Mouse (Mus musculus): ENCODE results near the gene Cherp. TPM values are rescaled to one million over a fixed set of nuclear protein-coding genes. Genes with fewer than 3 reads are reported as not detected.

Gene Cherp
- polyA plus RNA-seq, 1 experiment from 2014 or later, result 55.7 TPM

- Histone ChIP-seq H3K27me3 (ENCODE audit: control insufficient read depth, insufficient read depth, low read length) (no peaks in the 10 kb centered on the region), H3K4me3 (ENCODE audit: low read depth, low read length) (peak overlapping the region; percentile 42), H3K36me3 (replicated peaks; ENCODE audit: control insufficient read depth, insufficient read depth, low read depth, low read length) (no peaks in the 10 kb centered on the region), H3K27ac (replicated peaks; ENCODE audit: low read depth, low read length) (no peak overlapping the region), H3K4me1 (ENCODE audit: control insufficient read depth, insufficient read depth, low read length) (no peaks in the 10 kb centered on the region), H3K9me3 (replicated peaks; ENCODE audit: control insufficient read depth, low read length) (no peaks in the 10 kb centered on the region), H3K4me2 (ENCODE audit: low read depth, low read length) (peak overlapping the region; percentile 45), H3K9ac (replicated peaks; ENCODE audit: low read length) (peak overlapping the region; percentile 79)
- WGBS, result 39% methylated on average over 6 of the region's 6 CpGs
- ATAC-seq (replicated peaks; ENCODE audit: insufficient number of reproducible peaks, low FRiP score, low TSS enrichment, low read depth), result peak; percentile 58; the same call in 1 of the 2 replicates
- no peak for DNase-seq (ENCODE audit: low spot score)
Observed at GRCm38 (mm10) chr8:72443994-72444350, 31.1 kb downstream of the Cherp start.

GRCm38 (mm10) chr8:72443338-72443993 is 31.6 kb downstream of the Cherp start, which contains the start of the genes Calr3 and 1700030K09Rik:
Gene Calr3, minus strand, starts transcription at chr8:72443870.
Gene 1700030K09Rik, plus strand, starts transcription at chr8:72443880.
- no peak within 1 kb of the TSS for H3K27ac ChIP-seq (replicated peaks; ENCODE audit: low read depth, low read length)
- peak within 1 kb of the TSS; percentile 79 for H3K9ac ChIP-seq (replicated peaks; ENCODE audit: low read length)
- 7% methylated on average over 34 of the region's 34 CpGs for WGBS
- H3K36me3 ChIP-seq (replicated peaks; ENCODE audit: control insufficient read depth, insufficient read depth, low read depth, low read length), result no peaks in the 10 kb centered on the region
- no peaks in the 10 kb centered on the region for H3K4me1 ChIP-seq (ENCODE audit: control insufficient read depth, insufficient read depth, low read length)
- H3K27me3 ChIP-seq (ENCODE audit: control insufficient read depth, insufficient read depth, low read length), result no peaks in the 10 kb centered on the region
- no peaks in the 10 kb centered on the region for H3K9me3 ChIP-seq (replicated peaks; ENCODE audit: control insufficient read depth, low read length)
- H3K4me3 ChIP-seq (ENCODE audit: low read depth, low read length), result peak within 1 kb of the TSS; percentile 42
- DNase-seq (ENCODE audit: low spot score) (peak; percentile 99), ATAC-seq (replicated peaks; ENCODE audit: insufficient number of reproducible peaks, low FRiP score, low TSS enrichment, low read depth) (peak; percentile 99)
- peak within 1 kb of the TSS; percentile 76 for H3K4me2 ChIP-seq (ENCODE audit: low read depth, low read length)

DNA sequence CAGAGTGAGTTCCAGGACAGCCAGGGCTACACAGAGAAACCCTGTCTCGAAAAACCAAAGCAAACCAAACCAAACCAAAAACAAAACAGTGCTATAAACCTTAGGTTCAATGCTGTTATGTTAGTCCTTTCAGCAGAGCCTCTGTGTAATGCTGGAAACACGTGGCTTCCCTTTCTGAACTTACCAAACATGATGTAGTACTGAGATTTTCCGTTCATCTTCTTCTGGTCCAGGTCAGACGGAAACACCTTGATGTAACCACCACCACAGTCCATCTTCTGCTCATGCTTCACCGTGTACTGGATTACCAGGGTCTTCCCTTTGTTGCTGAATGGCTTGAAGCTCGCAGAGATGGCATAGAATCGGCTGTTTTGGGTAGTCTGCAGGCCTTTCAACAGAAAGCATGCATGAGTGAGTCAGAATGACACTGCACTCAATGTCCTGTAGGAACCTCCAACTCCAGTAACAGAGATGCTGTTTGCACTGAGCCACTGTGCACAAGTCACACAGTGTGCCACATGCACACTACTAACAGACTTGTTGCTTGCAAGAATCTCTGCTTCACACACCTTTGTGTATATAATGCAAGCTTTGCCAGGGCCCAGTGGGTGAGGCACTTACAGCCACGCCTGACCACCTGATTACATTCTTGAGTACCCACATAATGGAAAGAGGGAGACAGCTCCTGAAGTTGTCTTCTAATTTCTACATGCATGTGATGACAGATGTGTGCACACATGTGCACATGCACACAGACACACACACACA is 36.6 kb downstream of the Cherp start:
- DNase-seq (ENCODE audit: low spot score) (no peak), ATAC-seq (replicated peaks; ENCODE audit: insufficient number of reproducible peaks, low FRiP score, low TSS enrichment, low read depth) (no peak)
- 76% methylated on average over 8 of the region's 8 CpGs for WGBS
- Histone ChIP-seq H3K27me3 (ENCODE audit: control insufficient read depth, insufficient read depth, low read length) (no peaks in the 10 kb centered on the region), H3K9ac (replicated peaks; ENCODE audit: low read length) (no peak overlapping the region), H3K4me1 (ENCODE audit: control insufficient read depth, insufficient read depth, low read length) (no peaks in the 10 kb centered on the region), H3K4me2 (ENCODE audit: low read depth, low read length) (no peak overlapping the region), H3K27ac (replicated peaks; ENCODE audit: low read depth, low read length) (no peak overlapping the region), H3K36me3 (replicated peaks; ENCODE audit: control insufficient read depth, insufficient read depth, low read depth, low read length) (no peaks in the 10 kb centered on the region), H3K9me3 (replicated peaks; ENCODE audit: control insufficient read depth, low read length) (no peaks in the 10 kb centered on the region), H3K4me3 (ENCODE audit: low read depth, low read length) (no peak overlapping the region)

DNA sequence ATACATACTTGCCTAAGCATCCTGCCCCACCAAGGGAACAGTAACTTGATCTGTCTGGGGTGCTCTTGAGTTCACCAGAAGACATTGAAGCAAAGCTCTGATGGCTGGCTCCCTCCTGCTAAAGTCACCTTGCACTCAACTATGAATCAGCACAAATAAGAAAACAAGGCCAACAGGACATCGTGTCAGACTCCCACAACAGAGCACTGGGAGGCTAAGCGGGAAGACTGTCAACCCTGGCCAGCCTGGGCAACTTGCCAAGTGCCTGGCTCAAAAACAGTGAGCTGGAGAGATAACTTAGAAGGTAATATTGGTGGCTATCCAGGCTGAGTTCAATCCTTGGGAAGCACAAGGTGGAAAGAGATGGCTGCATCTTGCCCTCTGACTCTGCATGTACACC is 40.1 kb downstream of the Cherp start:
- 74% methylated on average over 2 of the region's 2 CpGs for WGBS
- Histone ChIP-seq H3K4me2 (ENCODE audit: low read depth, low read length) (no peak overlapping the region), H3K9ac (replicated peaks; ENCODE audit: low read length) (no peak overlapping the region), H3K27ac (replicated peaks; ENCODE audit: low read depth, low read length) (no peak overlapping the region), H3K9me3 (replicated peaks; ENCODE audit: control insufficient read depth, low read length) (no peaks in the 10 kb centered on the region), H3K27me3 (ENCODE audit: control insufficient read depth, insufficient read depth, low read length) (no peaks in the 10 kb centered on the region), H3K36me3 (replicated peaks; ENCODE audit: control insufficient read depth, insufficient read depth, low read depth, low read length) (no peaks in the 10 kb centered on the region), H3K4me1 (ENCODE audit: control insufficient read depth, insufficient read depth, low read length) (no peaks in the 10 kb centered on the region), H3K4me3 (ENCODE audit: low read depth, low read length) (no peak overlapping the region)
- ATAC-seq (replicated peaks; ENCODE audit: insufficient number of reproducible peaks, low FRiP score, low TSS enrichment, low read depth) (no peak), DNase-seq (ENCODE audit: low spot score) (no peak)

DNA sequence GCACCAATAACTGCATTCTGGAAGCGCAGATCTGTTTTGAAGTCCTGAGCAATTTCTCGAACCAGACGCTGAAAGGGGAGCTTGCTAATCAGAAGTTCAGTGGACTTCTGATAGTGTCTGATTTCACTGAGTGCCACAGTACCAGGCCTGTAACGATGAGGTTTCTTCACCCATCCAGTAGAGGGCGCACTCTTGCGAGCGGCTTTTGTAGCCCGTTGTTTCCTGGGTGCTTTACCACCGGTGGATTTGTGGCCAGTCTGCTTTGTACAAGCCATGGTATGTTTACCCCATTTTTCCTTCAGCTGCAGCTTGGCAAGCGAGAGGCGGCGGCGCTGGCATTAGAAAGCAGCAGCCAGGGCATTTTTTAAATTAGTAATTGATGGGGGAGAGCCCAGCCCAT is 45.4 kb downstream of the Cherp start:
- no peaks in the 10 kb centered on the region for H3K4me1 ChIP-seq (ENCODE audit: control insufficient read depth, insufficient read depth, low read length)
- no peaks in the 10 kb centered on the region for H3K27me3 ChIP-seq (ENCODE audit: control insufficient read depth, insufficient read depth, low read length)
- no peaks in the 10 kb centered on the region for H3K9me3 ChIP-seq (replicated peaks; ENCODE audit: control insufficient read depth, low read length)
- ATAC-seq (replicated peaks; ENCODE audit: insufficient number of reproducible peaks, low FRiP score, low TSS enrichment, low read depth) (no peak), DNase-seq (ENCODE audit: low spot score) (no peak)
- no peak overlapping the region for H3K27ac ChIP-seq (replicated peaks; ENCODE audit: low read depth, low read length)
- no peak overlapping the region for H3K9ac ChIP-seq (replicated peaks; ENCODE audit: low read length)
- no peaks in the 10 kb centered on the region for H3K36me3 ChIP-seq (replicated peaks; ENCODE audit: control insufficient read depth, insufficient read depth, low read depth, low read length)
- 56% methylated on average over 13 of the region's 13 CpGs for WGBS
- no peak overlapping the region for H3K4me3 ChIP-seq (ENCODE audit: low read depth, low read length)
- H3K4me2 ChIP-seq (ENCODE audit: low read depth, low read length), result no peak overlapping the region

DNA sequence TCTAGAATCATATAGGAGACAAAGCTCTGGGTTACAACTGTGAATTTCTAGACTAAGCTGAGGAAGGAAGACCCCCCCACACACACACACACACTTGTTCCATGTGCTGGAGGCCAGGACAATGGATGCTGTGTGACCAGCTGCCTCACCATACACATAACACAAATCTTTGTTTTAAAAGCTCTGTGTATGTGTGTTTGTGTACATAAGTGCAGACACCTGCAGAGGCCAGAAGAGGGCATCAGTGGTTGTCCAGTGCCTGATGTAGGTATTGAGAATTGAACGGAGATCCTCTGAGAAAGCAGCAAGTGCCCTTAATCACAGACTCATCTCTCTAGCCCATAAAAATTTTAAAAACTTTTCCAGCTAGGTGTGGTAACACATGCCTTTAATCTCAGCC is 52.1 kb downstream of the Cherp start:
- Histone ChIP-seq H3K9me3 (replicated peaks; ENCODE audit: control insufficient read depth, low read length) (no peaks in the 10 kb centered on the region), H3K27ac (replicated peaks; ENCODE audit: low read depth, low read length) (no peak overlapping the region), H3K4me2 (ENCODE audit: low read depth, low read length) (no peak overlapping the region), H3K4me1 (ENCODE audit: control insufficient read depth, insufficient read depth, low read length) (peaks cover 5% of the 10 kb centered on the region; the same call in 1 of the 2 replicates), H3K9ac (replicated peaks; ENCODE audit: low read length) (no peak overlapping the region), H3K27me3 (ENCODE audit: control insufficient read depth, insufficient read depth, low read length) (no peaks in the 10 kb centered on the region), H3K36me3 (replicated peaks; ENCODE audit: control insufficient read depth, insufficient read depth, low read depth, low read length) (no peaks in the 10 kb centered on the region), H3K4me3 (ENCODE audit: low read depth, low read length) (no peak overlapping the region)
- no peak for ATAC-seq (replicated peaks; ENCODE audit: insufficient number of reproducible peaks, low FRiP score, low TSS enrichment, low read depth)
- no peak for DNase-seq (ENCODE audit: low spot score)
- 58% methylated on average over 1 of the region's 1 CpGs for WGBS

GRCm38 (mm10) chr8:72421362-72422335 is 53.4 kb downstream of the Cherp start, which contains the start of gene Eps15l1:
Gene Eps15l1, minus strand, starts transcription at chr8:72421460.
- under 1% methylated on average over 48 of the region's 48 CpGs for WGBS

More at GRCm38 (mm10) chr8:72421362-72422335, 53.4 kb downstream of the Cherp start, which contains the start of gene Eps15l1:
- no peaks in the 10 kb centered on the region for H3K36me3 ChIP-seq (replicated peaks; ENCODE audit: control insufficient read depth, insufficient read depth, low read depth, low read length)
- H3K4me3 ChIP-seq (ENCODE audit: low read depth, low read length), result peak within 1 kb of the TSS; percentile 89
- peaks cover 5% of the 10 kb centered on the region; the same call in 1 of the 2 replicates for H3K4me1 ChIP-seq (ENCODE audit: control insufficient read depth, insufficient read depth, low read length)
- DNase-seq (ENCODE audit: low spot score), result peak; percentile 99
- peak within 1 kb of the TSS; percentile 70 for H3K4me2 ChIP-seq (ENCODE audit: low read depth, low read length)
- H3K9me3 ChIP-seq (replicated peaks; ENCODE audit: control insufficient read depth, low read length), result no peaks in the 10 kb centered on the region
- H3K27me3 ChIP-seq (ENCODE audit: control insufficient read depth, insufficient read depth, low read length), result no peaks in the 10 kb centered on the region
- peak; percentile 98 for ATAC-seq (replicated peaks; ENCODE audit: insufficient number of reproducible peaks, low FRiP score, low TSS enrichment, low read depth)
- H3K27ac ChIP-seq (replicated peaks; ENCODE audit: low read depth, low read length), result peak within 1 kb of the TSS; percentile 78
- H3K9ac ChIP-seq (replicated peaks; ENCODE audit: low read length), result peak within 1 kb of the TSS; percentile 90

Data from embryonic facial prominence, embryonic 11.5 days (tissue).